Mouse (Mus musculus): ENCODE measurements around the gene Fam217b.

DNA sequence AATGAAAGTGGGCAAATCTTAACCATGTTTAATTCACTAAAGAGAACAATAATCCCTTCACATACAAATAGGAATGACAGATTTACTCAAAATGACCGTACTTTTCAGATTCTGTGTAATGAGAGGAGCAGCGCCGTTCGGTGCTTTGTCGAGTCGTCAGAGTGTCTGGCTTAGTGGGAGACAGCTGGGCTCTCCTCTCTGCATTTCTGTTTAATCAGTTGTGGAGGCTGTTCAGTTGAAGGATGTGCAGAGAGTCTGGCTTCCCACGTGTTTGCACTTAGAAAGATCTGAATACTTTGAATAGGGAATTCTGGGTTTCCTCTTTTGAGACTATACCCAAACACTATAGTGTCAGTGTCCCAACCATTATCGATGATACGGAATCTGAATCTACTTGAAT lies 23.0 kb downstream of the Fam217b start:
- no peak for TF ChIP-seq CTCF (IDR thresholded peaks at IDR 0.05; ENCODE audit: low read depth, low read length)
- TF ChIP-seq POLR2A (IDR thresholded peaks at IDR 0.05; ENCODE audit: extremely low read depth, insufficient read depth, low read length) = no peak

Measured in liver, adult 2 months (tissue).